Mouse (Mus musculus) lung, postnatal 0 days (tissue): Measurements from ENCODE around the gene Fhit. TPM values are rescaled to one million over a fixed set of nuclear protein-coding genes. Genes with fewer than 3 reads are reported as not detected.

Experiments used
- ATAC-seq: fragments of 200-750 bp; cut with Nextera tagmentation; 2 replicates; pipeline ENCODE4 v1.8.0; 2017; ENCODE audit warnings: moderate library complexity
- DNase-seq: peaks from one replicate; pipeline ENCODE4 v3.0.0-alpha.2; 2016; ENCODE audit warnings: low spot score
- H3K27ac ChIP-seq: fragments of 300-500 bp; sonication (generic); 2 replicates; pipeline ENCODE4 v1.5.1; 2014; ENCODE audit warnings: antibody characterized with exemption, mild to moderate bottlenecking, low read length, mixed read lengths
- H3K27me3 ChIP-seq: fragments of 300-500 bp; sonication (generic); replicated peaks from 2 replicates; pipeline ENCODE4 v1.6.1; 2014; ENCODE audit warnings: low read length, mixed read lengths; ENCODE audit not compliant: insufficient read depth
- H3K36me3 ChIP-seq: fragments of 300-500 bp; sonication (generic); 2 replicates; pipeline ENCODE4 v1.6.1; 2014; ENCODE audit warnings: low read length, mixed read lengths; ENCODE audit not compliant: insufficient read depth
- H3K4me1 ChIP-seq: fragments of 300-500 bp; sonication (generic); 2 replicates; pipeline ENCODE4 v1.6.1; 2014; ENCODE audit warnings: antibody characterized with exemption, low read depth, low read length, mixed read lengths; ENCODE audit not compliant: insufficient read depth
- H3K4me2 ChIP-seq: fragments of 300-500 bp; sonication (generic); replicated peaks from 2 replicates; pipeline ENCODE4 v1.6.1; 2014; ENCODE audit warnings: low read depth, mild to moderate bottlenecking, low read length, moderate library complexity, mixed read lengths
- H3K4me3 ChIP-seq: fragments of 300-500 bp; sonication (generic); 2 replicates; pipeline ENCODE4 v1.5.1; 2014; ENCODE audit warnings: low read depth, low read length
- H3K9ac ChIP-seq: fragments of 300-500 bp; sonication (generic); replicated peaks from 2 replicates; pipeline ENCODE4 v1.6.1; 2014; ENCODE audit warnings: low read depth, mild to moderate bottlenecking
- H3K9me3 ChIP-seq: fragments of 300-500 bp; sonication (generic); 2 replicates; pipeline ENCODE4 v1.6.1; 2016; ENCODE audit warnings: low read length, mixed read lengths
- CTCF ChIP-seq: IDR thresholded peaks from 2 replicates; pipeline ENCODE4 v1.5.1; 2016; ENCODE audit warnings: antibody characterized with exemption, mild to moderate bottlenecking
- EP300 ChIP-seq: IDR thresholded peaks from 2 replicates; pipeline ENCODE4 v1.6.1; 2016; ENCODE audit warnings: antibody characterized with exemption, mild to moderate bottlenecking, control low read depth
- WGBS: fragments of 180-500 bp; shearing (Covaris S2); extraction: QIAGEN DNeasy Blood & Tissue Kit; methylation state at CpG from one replicate; pipeline ENCODE4 v1.1.7; 2014; 5-methylcytosine and 5-hydroxymethylcytosine counted together
- polyA plus RNA-seq: library from polyadenylated mRNA; unstranded; fragments of >200 nt; fragmentation: Nextera tagmentation; extraction: Ambion mirVana; gene quantifications from 2 replicates; pipeline ENCODE4 v1.2.1, GENCODE M21; 2015

The Fhit gene
- polyA plus RNA-seq, 1 experiment from 2014 or later, result 5.6 TPM

GRCm38 (mm10) chr14:10514026-10514425 lies 647.8 kb downstream of the Fhit start:
- Histone ChIP-seq H3K4me3 (no peak overlapping the region), H3K27ac (no peak overlapping the region), H3K4me1 (no peaks in the 10 kb centered on the region), H3K36me3 (no peaks in the 10 kb centered on the region), H3K9me3 (no peaks in the 10 kb centered on the region), H3K4me2 (no peak overlapping the region), H3K27me3 (no peaks in the 10 kb centered on the region), H3K9ac (no peak overlapping the region)
- no peak for TF ChIP-seq EP300
- TF ChIP-seq CTCF, result no peak
- DNase-seq, result no peak
- ATAC-seq, result no peak

GRCm38 (mm10) chr14:10509252-10509651 lies 652.6 kb downstream of the Fhit start:
- no peak overlapping the region for H3K4me2 ChIP-seq
- no peak overlapping the region for H3K4me3 ChIP-seq
- ATAC-seq (no peak), DNase-seq (no peak)
- TF ChIP-seq CTCF (no peak), EP300 (no peak)
- no peaks in the 10 kb centered on the region for H3K4me1 ChIP-seq
- H3K9ac ChIP-seq, result no peak overlapping the region
- H3K9me3 ChIP-seq, result no peaks in the 10 kb centered on the region
- H3K27me3 ChIP-seq, result no peaks in the 10 kb centered on the region
- no peaks in the 10 kb centered on the region for H3K36me3 ChIP-seq
- no peak overlapping the region for H3K27ac ChIP-seq

GRCm38 (mm10) chr14:10507560-10507959 lies 654.3 kb downstream of the Fhit start:
- Histone ChIP-seq H3K9me3 (no peaks in the 10 kb centered on the region), H3K4me1 (no peaks in the 10 kb centered on the region), H3K27ac (no peak overlapping the region), H3K4me2 (no peak overlapping the region), H3K36me3 (no peaks in the 10 kb centered on the region), H3K9ac (no peak overlapping the region), H3K27me3 (no peaks in the 10 kb centered on the region), H3K4me3 (no peak overlapping the region)
- 72% methylated on average over 1 of the region's 1 CpGs for WGBS
- ATAC-seq, result no peak
- TF ChIP-seq CTCF (no peak), EP300 (no peak)
- DNase-seq, result no peak

GRCm38 (mm10) chr14:10485798-10486197 lies 676.0 kb downstream of the Fhit start:
- Histone ChIP-seq H3K9me3 (no peaks in the 10 kb centered on the region), H3K27ac (no peak overlapping the region), H3K9ac (no peak overlapping the region), H3K36me3 (no peaks in the 10 kb centered on the region), H3K4me1 (no peaks in the 10 kb centered on the region), H3K4me3 (no peak overlapping the region), H3K27me3 (no peaks in the 10 kb centered on the region), H3K4me2 (no peak overlapping the region)
- no peak for DNase-seq
- TF ChIP-seq CTCF (no peak), EP300 (no peak)
- 62% methylated on average over 3 of the region's 3 CpGs for WGBS
- no peak for ATAC-seq

- ATAC-seq, result no peak
- TF ChIP-seq EP300, result no peak
- TF ChIP-seq CTCF, result no peak
- peak; percentile 4 for DNase-seq
- H3K36me3 ChIP-seq, result no peaks in the 10 kb centered on the region
- H3K27ac ChIP-seq, result no peak overlapping the region
- H3K9me3 ChIP-seq, result no peaks in the 10 kb centered on the region
- H3K4me1 ChIP-seq, result no peaks in the 10 kb centered on the region
- 79% methylated on average over 3 of the region's 3 CpGs for WGBS
- no peak overlapping the region for H3K9ac ChIP-seq
- no peak overlapping the region for H3K4me3 ChIP-seq
- H3K27me3 ChIP-seq, result no peaks in the 10 kb centered on the region
- H3K4me2 ChIP-seq, result no peak overlapping the region
Measured at GRCm38 (mm10) chr14:10482851-10483613, 678.8 kb downstream of the Fhit start.

GRCm38 (mm10) chr14:10481370-10481769 lies 680.5 kb downstream of the Fhit start:
- 88% methylated on average over 2 of the region's 2 CpGs for WGBS
- Histone ChIP-seq H3K4me1 (no peaks in the 10 kb centered on the region), H3K27ac (no peak overlapping the region), H3K9me3 (no peaks in the 10 kb centered on the region), H3K4me3 (no peak overlapping the region), H3K4me2 (no peak overlapping the region), H3K27me3 (no peaks in the 10 kb centered on the region), H3K36me3 (no peaks in the 10 kb centered on the region), H3K9ac (no peak overlapping the region)
- DNase-seq, result no peak
- no peak for ATAC-seq
- no peak for TF ChIP-seq CTCF
- no peak for TF ChIP-seq EP300

GRCm38 (mm10) chr14:10480681-10481080 lies 681.2 kb downstream of the Fhit start:
- no peak overlapping the region for H3K4me3 ChIP-seq
- no peaks in the 10 kb centered on the region for H3K36me3 ChIP-seq
- H3K9me3 ChIP-seq, result no peaks in the 10 kb centered on the region
- ATAC-seq, result no peak
- no peaks in the 10 kb centered on the region for H3K4me1 ChIP-seq
- H3K9ac ChIP-seq, result no peak overlapping the region
- no peak for DNase-seq
- 41% methylated on average over 1 of the region's 1 CpGs for whole genome bisulfite sequencing
- no peak overlapping the region for H3K4me2 ChIP-seq
- TF ChIP-seq EP300, result no peak
- no peaks in the 10 kb centered on the region for H3K27me3 ChIP-seq
- no peak overlapping the region for H3K27ac ChIP-seq
